Mouse (Mus musculus) embryonic fibroblast, embryonic 13.5 days (primary cell): Measurements from ENCODE around the gene Dhx32.

Source experiments
- CTCF ChIP-seq: IDR thresholded peaks from 2 replicates; pipeline ENCODE4 v1.5.1; 2011; ENCODE audit warnings: mild to moderate bottlenecking, control low read depth, low read length, moderate library complexity, borderline replicate concordance; ENCODE audit not compliant: insufficient read depth
- POLR2A ChIP-seq: IDR thresholded peaks from 2 replicates; pipeline ENCODE4 v1.6.1; 2011; ENCODE audit warnings: low read depth, mild to moderate bottlenecking, control low read depth, low read length, moderate library complexity

DNA sequence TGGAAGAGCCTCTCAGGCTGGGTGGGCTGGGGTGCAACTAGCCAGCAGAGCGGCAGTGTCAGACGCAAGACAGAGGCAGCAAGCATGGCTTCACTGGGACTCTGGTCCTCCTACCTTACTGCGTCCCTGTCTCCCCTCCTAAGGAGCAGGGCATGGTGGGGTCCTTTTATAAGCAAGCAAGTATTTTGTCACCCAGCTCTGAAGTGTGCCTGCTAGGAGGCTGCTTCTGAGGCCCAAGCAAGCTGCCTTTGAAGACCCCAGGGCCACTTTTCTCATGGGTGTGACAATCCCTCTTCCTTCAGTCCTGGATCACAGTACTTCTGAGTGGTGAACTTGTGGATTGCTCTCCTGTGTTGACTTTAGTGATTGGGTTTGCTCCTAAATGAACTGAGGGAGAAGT is 102.6 kb downstream of the Dhx32 start, which contains the start of gene Mmp21:
- TF ChIP-seq POLR2A (no peak), CTCF (no peak)
